Mouse (Mus musculus): ENCODE results near the gene Bcar3.

Bcar3 gene

GRCm38 (mm10) chr3:122458743-122459142, 164.8 kb downstream of the Bcar3 start:
- no peak for DNase-seq (ENCODE audit: low spot score)

DNA sequence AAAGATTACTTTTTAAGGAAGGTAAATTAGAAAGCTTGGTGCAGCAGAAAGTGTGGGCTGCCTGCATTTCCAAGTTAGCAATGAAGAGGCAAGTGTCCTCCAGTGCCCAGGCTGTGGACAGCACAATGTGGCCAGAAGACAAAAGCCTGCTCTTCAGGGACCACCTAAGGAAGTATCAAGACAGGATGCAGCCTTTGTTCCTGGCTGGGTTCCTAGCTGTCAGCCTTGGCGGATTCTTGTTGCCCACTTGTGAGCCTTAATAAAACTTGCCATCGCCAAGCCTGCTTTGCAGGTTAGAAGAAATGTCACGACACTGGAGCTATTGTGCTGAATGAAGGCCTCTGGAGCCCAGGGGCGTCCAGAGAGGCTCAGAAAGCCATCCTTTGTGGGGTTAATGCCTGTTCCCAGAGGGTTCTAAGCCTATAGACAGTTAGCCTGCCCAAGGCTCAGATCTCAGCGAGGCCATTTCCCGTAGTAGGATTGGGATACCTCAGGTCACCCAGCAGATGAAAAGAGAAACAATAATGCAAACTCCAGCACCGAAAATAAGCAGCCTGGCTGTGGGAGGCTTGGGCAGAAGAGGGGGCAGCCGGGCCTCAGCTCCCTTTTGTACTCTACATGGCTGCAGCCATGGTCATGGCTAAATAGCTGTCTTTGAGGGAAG, 167.0 kb downstream of the Bcar3 start:
- DNase-seq (ENCODE audit: low spot score): no peak

DNA sequence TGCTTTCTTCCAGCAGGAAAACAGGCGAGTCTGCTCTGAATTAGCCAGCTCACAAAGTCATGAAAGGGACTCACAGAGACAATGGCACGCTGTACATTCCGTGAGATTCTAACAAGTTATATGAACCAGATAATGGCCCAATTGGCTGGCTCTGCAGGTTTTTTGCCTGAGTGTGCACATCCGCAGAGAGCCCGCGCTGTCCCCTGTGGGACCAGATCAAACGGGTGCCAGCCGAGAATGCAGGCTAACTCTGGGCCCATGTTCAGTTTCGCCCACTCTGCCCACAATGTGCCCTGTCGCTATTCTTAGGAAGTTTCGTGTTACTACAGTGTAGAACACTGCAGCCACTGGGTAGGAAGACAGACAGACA, 167.6 kb downstream of the Bcar3 start:
- DNase-seq (ENCODE audit: low spot score): no peak

DNA sequence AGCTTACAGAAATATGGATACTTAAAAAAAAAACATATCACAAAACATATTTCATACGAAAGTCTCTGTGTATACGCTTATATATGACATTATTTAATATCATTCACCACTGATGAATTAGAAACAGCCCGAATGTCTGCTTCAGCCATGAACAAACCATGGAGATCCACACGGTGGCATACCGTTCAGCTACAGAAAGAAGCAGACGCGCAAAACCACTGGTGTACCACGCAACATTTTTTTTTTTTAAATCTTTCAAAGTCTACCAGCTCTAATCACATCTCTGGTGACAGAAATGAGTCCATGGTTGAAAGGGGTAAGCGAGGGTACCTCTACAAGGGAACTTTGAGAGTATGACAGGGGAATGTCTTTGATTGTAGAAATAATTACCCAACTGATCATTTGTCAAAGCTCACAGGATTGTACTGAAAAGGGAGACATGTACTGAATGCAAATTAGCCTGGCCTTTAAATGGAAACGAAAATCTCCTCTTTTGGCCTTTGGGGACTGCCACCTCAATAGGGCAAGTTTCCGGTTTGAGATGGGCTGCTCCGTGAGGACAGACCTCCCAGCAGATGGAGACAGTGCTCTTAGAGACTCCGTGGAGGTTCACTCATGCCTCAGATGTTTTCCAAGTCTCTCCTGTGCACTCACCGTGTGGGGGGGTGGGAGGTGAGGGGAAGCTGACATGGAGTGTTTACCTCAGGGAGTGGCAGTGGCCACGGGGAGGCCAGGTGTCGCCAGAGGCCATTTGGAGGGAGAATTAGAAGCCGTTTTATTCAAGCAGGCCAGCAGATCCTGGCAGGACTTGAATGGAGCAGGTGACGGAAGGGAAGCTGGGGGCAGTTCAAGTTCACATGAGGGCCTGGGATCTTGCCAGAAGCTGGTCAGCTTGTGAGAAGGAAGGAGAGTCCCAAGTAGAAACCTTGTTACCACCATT, 168.3 kb downstream of the Bcar3 start:
- DNase-seq (ENCODE audit: low spot score): no peak

GRCm38 (mm10) chr3:122463166-122463565, 169.2 kb downstream of the Bcar3 start:
- no peak for DNase-seq (ENCODE audit: low spot score)

- peak; percentile 64 for DNase-seq (ENCODE audit: low spot score)
Observed at GRCm38 (mm10) chr3:122466100-122466730, 172.3 kb downstream of the Bcar3 start.

DNA sequence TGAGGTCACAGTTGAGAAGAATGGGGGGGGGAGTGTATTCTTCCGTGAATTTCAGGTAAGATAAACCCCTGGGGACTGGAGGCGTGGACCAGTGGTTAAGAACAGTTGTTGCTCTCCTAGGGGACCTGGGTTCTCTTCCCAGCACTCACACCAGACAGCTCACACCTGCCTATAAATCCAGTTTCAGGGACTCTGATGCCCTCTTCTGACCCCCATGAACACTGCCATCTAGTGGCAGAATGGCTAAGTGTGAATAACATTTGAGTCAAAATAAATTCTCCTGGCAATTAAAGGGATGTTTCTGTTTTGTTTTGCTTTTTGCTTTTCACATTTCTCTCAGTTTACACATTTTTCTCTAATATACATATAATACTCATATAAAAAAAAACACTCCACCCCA, 174.0 kb downstream of the Bcar3 start:
- DNase-seq (ENCODE audit: low spot score): no peak

DNA sequence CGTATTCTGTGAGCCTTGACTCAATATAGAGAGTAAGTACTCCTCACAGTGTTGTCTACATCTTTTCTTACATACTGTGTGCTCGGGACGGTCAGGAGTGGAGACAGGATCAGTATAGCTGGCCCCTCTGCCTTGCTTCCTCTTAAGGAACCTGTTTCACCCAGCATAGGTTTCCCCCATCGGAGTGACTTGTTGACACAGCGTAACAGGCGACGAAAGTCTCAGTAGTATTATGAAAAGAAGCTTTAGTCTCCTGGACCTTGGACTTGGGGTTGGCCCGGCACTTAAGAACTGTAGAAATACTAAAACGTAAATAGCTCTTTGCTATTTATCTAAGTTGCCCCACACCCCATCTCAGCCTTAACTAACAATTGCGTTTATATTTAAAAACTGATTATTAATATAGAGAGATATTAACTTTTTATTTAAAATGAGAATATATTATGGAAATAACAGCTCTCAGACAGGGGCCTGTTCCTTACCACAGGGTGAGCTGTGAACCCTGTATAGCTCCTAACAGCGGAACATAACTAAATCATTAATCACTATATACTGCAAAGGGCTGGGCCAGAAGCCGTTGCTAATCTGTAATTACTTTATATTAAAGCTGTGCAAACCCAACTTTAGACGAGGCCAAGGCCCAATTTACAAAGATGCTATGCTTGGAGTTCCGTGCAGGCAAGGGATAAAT, 176.5 kb downstream of the Bcar3 start:
- DNase-seq (ENCODE audit: low spot score): no peak

DNA sequence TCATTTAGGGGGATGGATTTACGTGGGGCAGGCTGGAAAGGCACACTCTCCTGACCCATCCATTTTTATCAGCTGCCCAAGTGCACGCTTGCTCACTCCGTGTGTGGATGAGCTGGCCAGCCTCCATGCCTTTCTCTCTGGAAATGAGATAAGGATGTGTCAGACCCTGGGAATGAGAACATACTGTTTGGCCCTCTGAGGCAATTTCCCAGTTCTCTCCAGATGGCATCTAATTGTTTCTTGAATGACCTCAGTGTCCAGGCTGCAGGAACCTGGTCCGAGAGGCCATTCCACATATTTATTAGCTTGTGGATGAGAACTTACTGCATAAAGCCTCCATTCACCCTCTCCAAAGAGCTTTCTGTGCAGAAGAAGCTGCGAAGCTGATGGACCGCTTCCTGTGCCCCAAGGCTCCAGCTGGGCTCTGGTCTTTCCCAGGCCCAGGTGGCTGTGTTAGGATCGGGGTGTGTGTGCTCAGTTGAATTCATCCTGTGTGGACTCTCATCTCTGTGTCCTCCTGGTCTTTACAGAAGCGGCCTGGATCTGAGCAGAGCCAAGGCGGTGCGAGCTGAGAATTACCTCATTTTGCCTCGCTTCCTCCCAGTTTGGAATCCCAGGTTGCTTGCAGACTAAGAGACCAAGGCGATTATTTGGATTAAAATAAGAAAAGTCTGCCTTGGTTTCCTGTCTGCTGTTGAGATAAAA, 177.2 kb downstream of the Bcar3 start:
- no peak for DNase-seq (ENCODE audit: low spot score)

DNA sequence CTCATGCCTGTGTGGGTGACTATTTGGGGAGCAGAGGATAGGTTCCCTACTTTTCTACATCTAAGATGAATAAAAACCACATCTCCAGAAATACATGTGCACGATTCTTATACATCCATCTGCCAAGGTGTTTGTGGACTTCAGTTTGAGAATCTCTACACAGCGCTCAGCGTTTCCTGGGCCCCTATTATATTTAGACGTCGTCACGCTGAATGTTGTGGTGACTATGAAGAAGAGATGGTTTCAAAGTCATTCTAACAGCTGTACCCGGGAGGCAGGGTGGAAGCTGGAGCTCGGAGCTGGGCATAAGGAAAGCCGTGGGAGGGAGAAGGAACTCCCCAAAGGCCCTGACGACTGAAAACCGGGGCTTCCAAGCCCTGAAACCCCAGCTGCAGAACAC, 178.5 kb downstream of the Bcar3 start:
- DNase-seq (ENCODE audit: low spot score): no peak

GRCm38 (mm10) chr3:122473523-122474034, 179.6 kb downstream of the Bcar3 start:
- DNase-seq (ENCODE audit: low spot score): no peak

DNA sequence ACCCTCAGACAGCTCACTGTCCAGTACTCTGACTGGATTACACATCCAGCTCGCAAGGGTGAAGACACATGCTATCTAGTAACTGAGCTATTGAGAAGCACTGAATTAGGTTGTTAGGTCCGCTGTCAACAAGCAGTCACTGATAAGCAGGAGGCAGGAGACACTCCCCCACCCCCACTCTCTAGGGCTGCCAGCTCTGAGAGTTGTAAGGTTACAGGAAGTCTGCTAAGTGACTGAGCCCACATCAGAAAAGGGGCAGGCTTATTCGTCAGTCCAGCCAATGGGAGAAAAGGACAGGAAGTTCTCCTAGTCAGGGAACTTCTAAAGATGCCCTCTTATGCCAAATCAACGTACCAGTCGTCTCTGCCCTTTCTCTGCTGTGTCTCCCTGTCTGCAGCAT, 180.1 kb downstream of the Bcar3 start:
- no peak for DNase-seq (ENCODE audit: low spot score)

GRCm38 (mm10) chr3:122474796-122475195, 180.9 kb downstream of the Bcar3 start:
- no peak for DNase-seq (ENCODE audit: low spot score)

DNA sequence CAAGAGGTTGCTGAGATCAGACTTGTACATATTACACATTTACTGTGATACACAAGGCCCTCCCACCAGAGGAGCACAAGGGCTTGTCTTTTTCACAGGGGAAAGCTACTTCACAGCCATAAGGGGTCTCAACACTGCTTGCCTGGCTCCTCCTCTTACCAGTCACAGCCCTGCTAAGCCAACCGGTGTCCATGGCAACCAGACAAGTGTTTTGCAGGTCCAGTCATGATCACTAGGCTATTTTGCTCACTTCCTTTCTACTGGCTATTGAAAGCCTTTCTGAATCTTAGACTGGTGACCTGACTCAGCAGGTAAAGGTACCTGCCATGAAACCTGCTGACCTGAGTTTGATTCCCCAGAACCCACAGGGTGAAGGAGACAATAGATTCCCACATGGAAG, 181.8 kb downstream of the Bcar3 start:
- DNase-seq (ENCODE audit: low spot score): no peak

DNA sequence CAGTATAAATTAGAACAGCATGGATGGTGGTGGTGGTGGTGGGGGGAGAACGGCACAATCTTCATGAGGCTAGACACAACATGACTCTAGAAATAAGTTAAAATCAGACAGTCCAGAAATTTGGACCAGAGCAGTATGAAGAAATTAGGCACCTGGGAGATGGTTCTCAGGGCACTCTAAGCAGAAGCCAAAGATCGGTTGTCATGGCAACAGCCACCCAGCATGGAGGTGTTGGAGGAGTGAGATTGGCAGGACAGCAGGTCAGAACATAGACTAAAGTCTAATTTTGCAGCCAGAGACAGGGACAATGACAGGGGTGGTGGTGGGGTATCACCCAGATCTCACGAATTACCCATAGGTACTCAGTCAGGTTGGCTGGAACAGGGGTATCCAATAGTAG, 182.7 kb downstream of the Bcar3 start:
- no peak for DNase-seq (ENCODE audit: low spot score)

DNA sequence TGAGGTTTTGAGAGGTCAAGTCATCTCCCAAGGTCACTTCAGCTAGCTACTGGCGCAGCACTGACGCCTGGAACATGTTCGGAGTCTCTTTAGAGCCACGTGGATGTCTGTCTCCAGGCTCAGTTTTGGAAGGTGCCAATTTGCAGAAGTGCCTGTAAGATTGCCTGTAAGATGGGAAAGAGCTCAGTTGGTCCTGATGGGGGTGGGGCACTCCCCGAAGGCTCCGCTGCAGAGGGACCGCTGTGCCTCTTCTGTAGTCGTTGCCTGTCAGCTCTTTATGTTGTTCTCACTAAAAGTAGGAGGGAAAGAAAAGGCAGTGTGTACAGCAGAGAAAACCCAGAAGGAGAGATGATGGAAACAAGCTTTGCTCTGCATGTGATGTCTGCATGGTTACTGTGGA, 183.6 kb downstream of the Bcar3 start:
- no peak for DNase-seq (ENCODE audit: low spot score)

DNA sequence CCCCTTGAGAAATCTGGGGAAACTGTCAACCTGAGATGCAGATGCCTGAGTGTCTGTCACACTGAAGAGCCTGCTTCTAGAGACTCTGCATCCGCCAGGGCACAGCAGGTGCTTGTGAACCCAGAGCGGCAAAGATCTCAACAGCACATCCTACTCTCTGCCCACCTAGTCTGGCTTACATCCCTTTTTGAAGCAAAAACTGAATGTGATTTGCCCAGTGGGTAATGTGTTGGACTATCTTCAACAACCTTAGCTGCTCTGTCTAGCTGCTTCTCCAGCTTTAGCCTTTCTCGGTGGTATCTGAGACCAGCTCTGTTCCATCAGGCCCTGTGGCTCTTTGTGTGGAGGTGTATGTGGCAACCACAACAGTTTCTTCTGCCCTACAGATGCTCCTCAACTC, 184.8 kb downstream of the Bcar3 start:
- no peak for DNase-seq (ENCODE audit: low spot score)

GRCm38 (mm10) chr3:122480065-122480675, 186.2 kb downstream of the Bcar3 start:
- DNase-seq (ENCODE audit: low spot score): no peak

DNA sequence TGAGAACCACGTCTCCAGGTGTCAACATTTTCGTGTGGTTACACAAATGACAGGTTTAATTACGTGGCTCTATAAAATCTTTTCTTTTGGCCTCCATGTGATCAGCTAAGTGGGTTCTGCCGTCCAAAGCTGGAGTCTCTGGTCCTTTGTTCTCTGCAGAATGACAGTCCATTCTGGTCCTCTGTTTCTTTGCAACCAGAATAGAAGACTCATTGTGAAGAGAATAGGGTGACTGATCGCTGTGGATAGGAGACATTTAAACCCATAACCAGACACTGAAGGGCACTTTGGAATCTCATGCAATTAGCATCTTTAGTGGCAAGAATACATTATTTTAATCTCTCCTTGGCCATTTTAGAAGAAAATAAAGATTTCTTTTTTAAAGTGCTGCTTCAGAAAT, 187.1 kb downstream of the Bcar3 start:
- no peak for DNase-seq (ENCODE audit: low spot score)

DNA sequence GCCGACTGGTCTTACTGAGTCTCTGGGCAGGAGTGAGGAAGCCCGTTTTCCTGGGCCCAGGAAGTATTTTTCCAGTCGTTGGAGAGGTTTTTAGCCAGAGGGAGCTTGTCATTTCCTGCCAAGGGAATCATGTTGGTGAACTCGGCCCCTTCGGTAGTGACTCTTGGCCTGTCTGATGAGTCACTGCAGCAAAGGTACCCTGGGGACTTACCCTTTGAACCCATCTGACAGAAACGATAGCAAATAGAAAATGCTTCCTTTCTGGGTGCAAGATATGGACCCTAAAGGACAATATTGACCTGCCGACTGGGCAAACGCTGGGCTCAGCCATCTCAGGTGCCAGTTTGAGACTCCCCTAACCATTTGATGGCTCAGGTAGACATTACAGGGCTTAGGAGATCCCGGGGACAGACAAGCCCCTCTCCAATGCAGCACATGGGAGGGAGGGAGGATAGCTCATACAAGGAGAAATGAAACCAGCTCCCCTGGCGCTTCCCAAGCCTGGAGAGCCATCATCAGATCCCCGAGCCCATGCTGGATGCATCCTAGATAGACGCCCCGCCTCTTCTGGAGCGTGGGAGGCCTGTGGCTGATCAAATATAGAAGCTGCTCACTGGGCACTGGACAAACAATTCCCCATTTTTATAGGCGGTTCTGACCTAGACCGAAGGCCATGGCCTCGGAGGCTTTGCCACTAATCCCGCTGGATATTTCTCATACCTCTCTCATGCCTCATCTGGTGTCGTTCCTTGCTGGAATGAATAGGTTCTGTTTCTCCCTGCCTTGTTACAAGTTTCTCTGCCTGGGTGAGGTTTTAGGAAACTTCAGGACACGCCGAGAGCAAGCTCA, 188.2 kb downstream of the Bcar3 start:
- DNase-seq (ENCODE audit: low spot score): no peak

Data from layer of hippocampus, adult 11-12 months (tissue).